Mouse (Mus musculus) A20 (cell line): ENCODE results near the gene Acvr1.

Experiments
- DNase-seq: peaks from one replicate; pipeline ENCODE4 v3.0.0-alpha.2; 2011; ENCODE audit warnings: low read depth, low spot score

Gene Acvr1

DNA sequence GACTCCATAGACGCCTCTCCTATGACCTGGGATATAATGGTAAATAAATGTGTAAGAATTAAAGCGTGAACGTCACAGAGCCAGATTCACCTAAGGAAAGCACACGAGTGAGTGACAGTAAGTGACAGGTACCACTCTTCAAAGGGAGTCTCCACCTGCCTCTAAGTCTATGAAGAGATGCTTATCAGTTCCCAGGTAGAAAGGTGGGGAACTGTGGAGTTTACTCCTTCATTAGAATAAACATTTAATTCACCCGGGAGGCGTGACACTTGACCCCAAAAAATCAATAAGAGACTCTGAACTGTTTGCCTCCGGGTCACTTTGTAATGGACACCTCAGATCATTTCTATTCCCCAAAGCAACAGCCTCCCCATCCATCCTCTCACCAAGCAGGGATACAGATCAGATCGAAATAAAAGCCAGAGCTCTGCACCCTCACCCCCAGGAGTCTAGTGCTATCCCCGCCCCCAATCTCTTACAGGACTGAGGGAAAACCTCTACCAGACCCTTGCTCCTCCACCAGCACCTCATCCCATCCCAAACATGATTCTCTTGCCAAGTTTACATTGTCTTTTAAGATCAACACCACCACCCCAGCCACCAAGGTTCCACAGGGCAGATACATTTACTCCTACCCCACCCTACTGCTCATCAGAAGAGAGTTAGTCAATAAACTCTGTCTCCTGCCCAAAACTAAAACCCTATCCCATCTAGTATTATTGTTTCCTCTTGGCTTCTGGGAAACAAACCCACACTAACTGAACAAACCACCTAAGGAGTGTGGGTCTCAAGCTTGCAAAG lies 9.7 kb downstream of the Acvr1 start:
- no peak for DNase-seq

DNA sequence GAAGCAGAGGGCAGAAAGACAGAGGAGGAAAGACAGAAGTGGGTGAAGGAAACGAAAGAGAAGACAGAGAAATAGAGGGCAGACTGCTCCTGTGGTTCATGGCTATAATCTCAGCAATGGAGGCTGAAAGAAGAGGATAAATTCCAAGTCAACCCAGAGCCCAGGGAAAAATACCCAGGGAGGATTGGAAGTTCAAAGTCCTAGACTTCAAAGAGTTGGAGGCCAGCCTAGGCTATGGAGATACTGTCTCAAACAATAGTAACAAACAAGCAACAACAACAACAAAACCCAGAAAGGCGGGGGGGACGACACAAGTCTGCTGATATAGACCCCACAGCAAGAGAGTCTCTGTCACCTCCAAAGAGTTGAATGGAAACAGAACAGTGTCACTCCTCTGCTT lies 14.7 kb downstream of the Acvr1 start:
- no peak for DNase-seq

DNA sequence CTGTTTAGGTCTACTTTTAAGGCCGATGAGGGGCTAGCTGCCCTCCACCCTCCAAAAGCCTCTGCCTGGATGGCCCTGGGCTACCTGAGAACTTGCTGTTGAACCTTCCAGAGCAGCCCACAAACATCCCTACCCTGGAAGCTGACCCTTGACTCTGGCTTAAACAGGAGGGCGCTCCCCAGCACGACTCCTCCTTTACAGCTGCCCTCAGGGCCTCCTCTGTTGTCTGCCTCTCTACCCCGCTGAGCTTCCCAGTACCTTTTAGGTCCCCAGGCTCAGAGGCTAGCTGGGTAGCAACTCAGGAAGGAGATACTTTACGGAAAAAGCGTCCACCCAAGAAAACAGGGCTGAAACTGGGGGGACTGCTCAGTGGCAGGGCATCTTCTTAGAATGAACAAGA lies 15.1 kb downstream of the Acvr1 start:
- DNase-seq = no peak

DNA sequence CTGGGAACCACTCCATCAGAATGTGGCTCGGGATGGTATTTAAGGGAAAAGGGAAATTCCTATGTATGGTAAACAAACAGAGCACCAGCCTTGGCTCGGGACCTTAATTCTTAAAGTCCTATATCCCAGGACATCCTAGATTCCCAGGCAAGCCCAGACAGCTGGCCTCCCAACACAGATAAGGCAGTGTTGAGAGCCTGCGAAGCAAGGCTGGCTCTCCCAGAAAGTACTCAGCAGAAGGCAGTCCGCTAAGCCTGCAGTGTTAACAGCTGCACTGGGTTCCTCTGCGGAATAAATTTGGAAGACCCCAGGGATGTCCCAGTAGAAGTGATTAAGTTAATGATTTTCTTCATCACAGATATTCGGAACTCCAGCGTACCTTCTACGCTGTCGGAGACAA lies 16.5 kb downstream of the Acvr1 start:
- no peak for DNase-seq

DNA sequence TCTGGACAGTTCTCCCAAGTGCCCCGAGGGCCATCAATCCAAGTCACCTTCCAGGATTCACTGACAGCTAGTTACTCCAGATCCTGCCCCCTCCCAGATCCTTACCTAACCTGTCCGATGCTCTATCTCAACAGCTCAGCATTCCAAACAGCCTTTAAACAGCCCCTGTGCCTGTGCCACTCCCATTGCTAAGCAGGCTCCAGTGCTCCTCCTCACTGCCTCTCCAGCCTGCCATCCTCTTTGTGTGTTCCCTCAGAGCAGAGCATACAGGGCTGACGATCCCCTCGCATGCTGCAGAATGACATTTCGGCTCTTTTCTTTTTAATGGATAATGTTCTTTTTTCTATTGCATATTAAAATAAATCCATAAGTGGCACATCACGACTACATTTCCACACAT lies 17.0 kb downstream of the Acvr1 start:
- DNase-seq = no peak

GRCm38 (mm10) chr2:58548943-58549342 lies 18.0 kb downstream of the Acvr1 start:
- DNase-seq = no peak

DNA sequence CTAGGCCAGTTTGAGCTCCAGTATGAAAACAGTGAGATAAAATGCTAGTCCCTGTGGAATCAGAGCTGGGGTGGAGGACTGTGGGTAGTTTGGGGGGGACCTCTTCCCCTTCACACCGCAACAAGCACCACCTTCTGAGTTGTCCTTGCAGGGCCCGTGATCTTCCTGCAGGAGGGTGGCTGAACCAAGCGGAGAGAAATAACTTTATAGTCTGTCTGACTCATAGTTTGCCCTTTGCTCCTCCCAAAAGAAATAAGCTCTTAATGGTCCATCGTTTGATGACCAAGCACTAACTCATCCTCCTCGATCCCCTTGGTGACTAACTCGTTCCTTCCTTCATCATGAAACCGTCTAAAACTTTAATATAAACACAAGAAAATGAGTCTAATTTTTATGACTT lies 20.7 kb downstream of the Acvr1 start:
- no peak for DNase-seq

GRCm38 (mm10) chr2:58544368-58544767 lies 22.6 kb downstream of the Acvr1 start:
- DNase-seq = no peak

DNA sequence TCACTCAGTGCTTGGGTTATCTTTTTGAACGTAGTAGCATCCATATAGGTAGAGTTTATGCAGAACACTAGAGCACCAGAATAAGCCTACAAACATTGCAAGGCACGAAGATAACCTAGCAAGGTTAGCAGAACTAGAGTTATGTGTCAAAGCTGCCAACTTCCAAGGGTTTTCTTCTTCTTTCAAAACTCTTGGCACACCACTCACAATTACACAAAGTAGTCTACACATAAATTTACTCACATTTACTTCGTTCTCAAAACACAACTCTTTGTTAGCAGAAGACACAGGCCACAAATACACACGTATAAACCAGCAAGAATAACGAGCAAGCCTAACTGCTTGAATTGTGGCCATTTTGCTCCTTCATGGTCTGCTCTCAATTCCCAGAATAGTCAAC lies 23.7 kb downstream of the Acvr1 start:
- no peak for DNase-seq

- no peak for DNase-seq
Observed at GRCm38 (mm10) chr2:58538196-58538595, 28.8 kb downstream of the Acvr1 start.

DNA sequence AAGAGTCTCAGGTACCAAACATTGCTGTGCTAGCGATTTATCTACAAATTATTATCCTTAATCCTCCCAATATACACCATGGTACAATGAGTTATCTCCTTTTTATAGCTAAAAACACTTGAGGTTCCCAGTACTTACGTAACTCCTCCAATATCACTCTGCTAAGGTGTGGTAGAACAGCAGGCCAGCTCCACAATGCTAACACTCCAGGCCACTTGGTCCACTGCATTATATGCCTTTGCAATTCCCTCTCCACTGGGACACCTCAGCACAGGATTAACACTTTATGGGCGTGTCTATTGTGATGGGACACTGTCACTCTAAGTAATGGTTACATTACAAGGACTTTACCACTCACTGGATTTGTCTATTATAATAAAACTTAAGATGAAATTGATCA lies 30.2 kb downstream of the Acvr1 start:
- no peak for DNase-seq

DNA sequence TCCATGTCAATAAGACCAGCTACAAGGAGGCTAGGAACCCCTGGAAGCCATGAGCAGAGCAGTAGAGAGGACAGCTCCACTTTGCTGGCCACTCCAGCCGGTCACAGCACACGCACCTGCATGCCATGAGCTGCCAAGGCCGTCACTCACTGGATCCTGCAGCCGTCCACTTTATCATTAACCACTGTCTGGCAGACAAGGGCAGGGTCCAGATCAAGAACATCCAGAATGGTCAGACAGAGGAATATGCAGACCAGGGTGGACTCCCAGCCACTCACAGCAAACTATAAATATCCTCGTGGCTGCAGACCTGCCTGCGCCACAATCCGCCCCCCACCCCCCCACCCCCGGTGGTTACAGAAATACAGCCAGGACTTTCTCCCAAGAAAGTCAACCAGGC lies 31.7 kb downstream of the Acvr1 start:
- no peak for DNase-seq

DNA sequence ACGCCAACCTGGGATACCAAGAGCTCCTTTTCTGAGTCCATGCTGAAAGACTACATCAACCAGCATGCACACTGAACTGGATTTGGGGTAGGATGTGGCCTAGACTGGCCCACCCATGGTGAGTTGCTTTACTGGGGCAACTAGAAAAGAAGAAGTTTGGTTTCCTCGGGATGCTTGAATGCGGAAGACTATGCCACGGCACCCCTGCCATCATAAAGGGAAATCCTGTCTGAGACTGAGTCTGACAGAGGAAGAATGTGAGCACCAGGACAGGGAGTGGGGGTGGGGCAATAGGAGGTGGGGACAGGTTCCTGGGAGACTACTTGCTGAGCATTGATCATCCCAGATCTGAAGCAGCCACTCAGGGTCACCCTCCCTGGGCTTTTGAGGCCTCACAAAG lies 32.6 kb downstream of the Acvr1 start:
- DNase-seq = no peak

- no peak for DNase-seq
Observed at GRCm38 (mm10) chr2:58533521-58534001, 33.4 kb downstream of the Acvr1 start.

DNA sequence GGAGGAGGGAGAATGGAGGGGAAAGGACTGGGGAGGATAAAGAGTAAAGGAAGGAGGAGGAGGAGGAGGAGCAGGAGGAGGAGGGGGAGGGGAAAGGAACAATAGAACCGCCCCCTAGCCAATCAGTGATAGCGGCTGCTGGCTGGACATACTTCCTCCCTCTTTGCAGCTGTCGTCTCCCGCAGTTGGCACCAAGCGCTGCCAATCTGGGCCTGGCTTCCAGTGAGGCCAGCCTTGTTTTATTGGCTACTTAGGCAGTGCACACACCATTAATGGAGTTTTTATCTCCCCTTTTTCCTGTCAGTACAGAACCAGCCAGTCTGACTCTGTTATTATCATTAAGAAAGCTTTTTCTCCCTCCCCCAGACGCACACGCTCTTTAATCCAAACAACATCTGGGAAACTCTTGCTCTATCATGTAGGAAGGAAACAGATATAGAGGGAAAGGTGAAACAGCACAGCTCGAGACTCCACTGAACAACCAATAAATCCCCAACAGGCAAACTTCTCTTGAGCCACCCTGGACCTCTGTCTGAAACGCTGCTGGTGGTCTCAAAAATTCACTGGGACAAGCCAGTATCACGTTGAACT lies 34.6 kb downstream of the Acvr1 start:
- DNase-seq = no peak

DNA sequence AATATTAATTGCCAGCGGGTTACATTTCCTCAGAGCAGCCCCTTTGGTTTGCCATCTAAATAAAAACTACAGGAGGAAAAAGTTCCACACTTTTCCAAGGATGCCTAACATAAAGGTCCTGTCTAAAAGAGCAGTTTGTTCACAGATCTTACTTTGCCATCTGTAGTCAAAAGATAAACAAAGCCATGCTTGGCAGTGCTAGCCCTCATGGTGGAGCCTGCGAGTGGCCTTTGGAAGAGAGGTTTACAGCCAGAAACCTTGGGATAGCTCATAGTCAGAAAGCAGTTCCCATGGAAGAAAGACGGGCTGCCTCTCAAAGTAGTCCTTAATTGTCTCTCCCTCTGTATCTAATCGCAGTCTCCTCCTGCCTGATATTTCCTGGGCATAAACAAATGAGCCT lies 36.4 kb downstream of the Acvr1 start:
- no peak for DNase-seq

DNA sequence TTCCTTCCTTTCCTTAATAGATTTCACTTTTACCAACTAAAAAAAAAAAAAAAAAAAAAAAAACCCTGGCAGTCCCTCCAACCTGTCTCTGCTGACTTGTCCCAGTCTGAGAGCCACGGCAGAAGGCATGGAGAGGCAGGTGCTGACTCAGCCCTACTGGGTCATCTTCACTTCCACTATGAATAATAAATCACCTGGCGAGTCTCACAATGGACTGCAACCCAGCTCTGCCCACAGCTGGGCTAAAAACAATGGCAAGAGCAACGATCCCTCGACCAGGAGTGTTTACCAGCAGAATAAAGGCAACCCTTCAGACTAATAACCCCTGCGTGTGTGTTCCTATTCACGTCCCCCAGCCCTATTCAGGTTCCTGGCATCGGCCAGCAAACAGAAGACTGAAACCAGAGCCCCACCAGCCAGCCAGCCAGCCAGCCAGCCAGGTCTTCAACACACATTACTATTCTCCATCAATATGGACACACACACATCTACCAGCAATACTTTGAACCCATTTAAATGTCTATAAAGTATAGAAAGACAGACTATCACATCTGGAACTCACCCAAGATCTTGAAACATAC lies 37.0 kb downstream of the Acvr1 start:
- DNase-seq = no peak

GRCm38 (mm10) chr2:58529384-58529783 lies 37.6 kb downstream of the Acvr1 start:
- no peak for DNase-seq

DNA sequence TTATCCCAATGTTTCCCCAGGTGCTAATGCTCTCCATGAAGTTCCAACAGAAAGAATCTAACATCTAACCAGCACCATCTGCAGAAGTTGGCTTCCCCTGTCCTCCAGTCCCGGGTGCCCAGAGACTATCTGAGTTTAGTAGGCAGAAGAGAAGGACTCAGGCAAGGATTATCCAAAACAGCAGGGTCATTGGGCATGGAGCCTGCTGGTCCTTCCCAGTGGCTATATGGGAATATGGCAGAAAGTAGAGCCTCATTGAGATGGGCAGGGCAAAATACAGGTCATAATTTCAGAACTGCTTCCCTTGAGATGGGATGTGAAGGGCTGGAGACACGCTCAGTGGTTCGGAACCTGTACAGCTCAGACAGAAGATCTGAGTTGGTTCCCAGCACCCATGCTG lies 39.2 kb downstream of the Acvr1 start:
- no peak for DNase-seq

GRCm38 (mm10) chr2:58524356-58524755 lies 42.6 kb downstream of the Acvr1 start:
- no peak for DNase-seq

- no peak for DNase-seq
Observed at GRCm38 (mm10) chr2:58523894-58524293, 43.1 kb downstream of the Acvr1 start.

GRCm38 (mm10) chr2:58523097-58523496 lies 43.9 kb downstream of the Acvr1 start:
- no peak for DNase-seq

DNA sequence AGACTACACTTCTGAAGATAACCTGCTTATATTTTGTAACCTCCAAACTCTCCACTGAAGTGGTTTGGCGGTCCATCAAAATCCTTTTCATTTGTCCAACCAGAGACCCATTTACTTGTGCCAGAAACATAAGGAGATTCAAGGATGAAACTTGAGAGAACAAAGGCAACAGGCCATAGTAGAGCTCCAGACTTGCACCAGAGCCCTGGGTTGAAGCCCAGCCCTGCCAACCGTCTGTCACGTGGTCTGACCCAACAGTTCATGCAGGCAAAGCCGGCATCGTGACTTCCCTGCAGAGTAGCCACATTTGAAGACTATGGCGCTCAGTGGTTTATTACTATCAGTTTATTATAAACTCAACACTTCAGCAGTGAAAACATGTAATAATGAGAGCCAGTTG lies 45.3 kb downstream of the Acvr1 start:
- no peak for DNase-seq
